Mouse (Mus musculus) bone marrow macrophage, adult 2 months (primary cell): ENCODE measurements around the gene Pacrg.

Experiments used
- CTCF ChIP-seq: IDR thresholded peaks from 2 replicates; pipeline ENCODE4 v1.5.1; 2012; ENCODE audit warnings: low read depth, mild to moderate bottlenecking, low read length, moderate library complexity
- POLR2A ChIP-seq: IDR thresholded peaks from 2 replicates; pipeline ENCODE4 v1.6.1; 2012; ENCODE audit warnings: mild to moderate bottlenecking, low read depth, low read length, borderline replicate concordance

GRCm38 (mm10) chr17:10639816-10640215, 200.3 kb downstream of the Pacrg start:
- no peak for TF ChIP-seq POLR2A
- TF ChIP-seq CTCF: no peak
